Mouse (Mus musculus) cerebellum, adult 2 months (tissue): ENCODE data around the gene Btg3.

Experiments used
- CTCF ChIP-seq: fragments of 200-500 bp; IDR thresholded peaks from 2 replicates; pipeline ENCODE4 v1.5.1; 2011; ENCODE audit warnings: low read depth, mild to moderate bottlenecking, control low read depth, low read length, moderate library complexity, borderline replicate concordance; ENCODE audit not compliant: insufficient read depth
- POLR2A ChIP-seq: fragments of 200-500 bp; IDR thresholded peaks from 2 replicates; pipeline ENCODE4 v1.6.1; 2011; ENCODE audit warnings: low read length, control low read depth, borderline replicate concordance; ENCODE audit not compliant: insufficient read depth

GRCm38 (mm10) chr16:78389986-78390385 lies 13.0 kb upstream of the Btg3 start:
- TF ChIP-seq POLR2A (no peak), CTCF (no peak)
